Mouse (Mus musculus) ES-Bruce4 (cell line): ENCODE results near the gene Wdr47.
A peak's percentile ranks its signal among the peaks of the same experiment; 100 is the strongest.

Experiments used
- CTCF ChIP-seq: IDR thresholded peaks from one replicate; pipeline ENCODE4 v1.8.1; 2011; ENCODE audit warnings: low read depth, low read length
- EP300 ChIP-seq: IDR thresholded peaks from 2 replicates; pipeline ENCODE4 v1.6.1; 2011; ENCODE audit warnings: low read depth, low read length; ENCODE audit not compliant: insufficient read depth
- POLR2A ChIP-seq: IDR thresholded peaks from one replicate; pipeline ENCODE4 v1.8.1; 2011; ENCODE audit warnings: low read length; ENCODE audit not compliant: insufficient read depth

- TF ChIP-seq POLR2A (peak; percentile 96), CTCF (no peak), EP300 (0 out of 2 replicates have a peak, but pooled peaks have one; percentile 37)
These were observed 62.8 kb downstream of the Wdr47 start, which contains the start of gene Clcc1 for GRCm38 (mm10) chr3:108653710-108654379.
